Comparison of ENCODE assay signal across 8 mouse cellular contexts in genomic region chr15:103014166-103015008, GRCm38 (mm10). TPM values are rescaled to one million over a fixed set of nuclear protein-coding genes. Genes with fewer than 3 reads are reported as not detected.
DNase-seq lines count a peak whose midpoint lies in the region; ATAC-seq lines count a peak whose summit lies in the region.

No protein-coding gene starts in this region.

- no peaks in the 10 kb centered on the region for H3K36me3 ChIP-seq in forebrain, embryonic 13.5 days (ENCODE audit: poor library complexity, severe bottlenecking)
- no peaks in the 10 kb centered on the region for H3K36me3 ChIP-seq in forebrain, embryonic 16.5 days (ENCODE audit: control insufficient read depth, insufficient read depth)
- no peaks in the 10 kb centered on the region for H3K36me3 ChIP-seq in hindbrain, embryonic 13.5 days
- H3K36me3 ChIP-seq in liver, embryonic 12.5 days = no peaks in the 10 kb centered on the region

- H3K27me3 ChIP-seq in forebrain, embryonic 13.5 days = peaks cover 99% of the 10 kb centered on the region
- peaks cover 94% of the 10 kb centered on the region for H3K27me3 ChIP-seq in forebrain, embryonic 16.5 days (replicated peaks; ENCODE audit: control insufficient read depth, insufficient read depth, low read length)
- H3K27me3 ChIP-seq in hindbrain, embryonic 13.5 days = peaks cover 96% of the 10 kb centered on the region
- H3K27me3 ChIP-seq in liver, embryonic 12.5 days (replicated peaks) = peaks cover 99% of the 10 kb centered on the region

- no peak overlapping the region for H3K4me2 ChIP-seq in forebrain, embryonic 13.5 days
- H3K4me2 ChIP-seq in forebrain, embryonic 16.5 days (ENCODE audit: low read length) = no peak overlapping the region; the same call in 1 of the 2 replicates
- H3K4me2 ChIP-seq in hindbrain, embryonic 13.5 days = peak overlapping the region; percentile 58
- H3K4me2 ChIP-seq in liver, embryonic 12.5 days = peak overlapping the region; percentile 17

- no peak overlapping the region for H3K27ac ChIP-seq in forebrain, embryonic 13.5 days
- no peak overlapping the region for H3K27ac ChIP-seq in forebrain, embryonic 16.5 days (ENCODE audit: low read length)
- H3K27ac ChIP-seq in hindbrain, embryonic 13.5 days = peak overlapping the region; percentile 96
- H3K27ac ChIP-seq in liver, embryonic 12.5 days = no peak overlapping the region

- no peak for ATAC-seq in forebrain, embryonic 13.5 days
- no peak for ATAC-seq in forebrain, embryonic 16.5 days
- peak; percentile 54 for ATAC-seq in hindbrain, embryonic 13.5 days (ENCODE audit: low FRiP score)
- no peak for ATAC-seq in liver, embryonic 12.5 days

- H3K9ac ChIP-seq in forebrain, embryonic 13.5 days = no peak overlapping the region
- H3K9ac ChIP-seq in forebrain, embryonic 16.5 days (replicated peaks; ENCODE audit: low read depth, low read length) = no peak overlapping the region
- peak overlapping the region; percentile 85 for H3K9ac ChIP-seq in hindbrain, embryonic 13.5 days
- no peak overlapping the region; the same call in 1 of the 2 replicates for H3K9ac ChIP-seq in liver, embryonic 12.5 days

- H3K4me3 ChIP-seq in forebrain, embryonic 13.5 days = peak overlapping the region; percentile 0; the same call in 1 of the 2 replicates
- H3K4me3 ChIP-seq in forebrain, embryonic 16.5 days (replicated peaks; ENCODE audit: low read length) = no peak overlapping the region
- H3K4me3 ChIP-seq in hindbrain, embryonic 13.5 days = peak overlapping the region; percentile 51
- peak overlapping the region; percentile 27 for H3K4me3 ChIP-seq in liver, embryonic 12.5 days

- peaks cover 6% of the 10 kb centered on the region; the same call in 1 of the 2 replicates for H3K4me1 ChIP-seq in forebrain, embryonic 13.5 days
- peaks cover 6% of the 10 kb centered on the region for H3K4me1 ChIP-seq in forebrain, embryonic 16.5 days (replicated peaks; ENCODE audit: control insufficient read depth, insufficient read depth, low read length)
- H3K4me1 ChIP-seq in hindbrain, embryonic 13.5 days (replicated peaks) = peaks cover 41% of the 10 kb centered on the region
- 0 out of 2 replicates have a peak, but pooled peaks cover 4% of the 10 kb centered on the region for H3K4me1 ChIP-seq in liver, embryonic 12.5 days

- peak; percentile 80 to 83 for DNase-seq in adrenal gland, postnatal 36 days
- DNase-seq in yolk sac, embryonic 10.5 days (ENCODE audit: low spot score) = peak; percentile 70
- DNase-seq in thymus, postnatal 10 days (ENCODE audit: low spot score in 2 of 2) = no peak
- DNase-seq in cerebellum, adult 18-20 months = no peak

- under 1% methylated on average over 53 of the region's 57 CpGs for WGBS in forebrain, embryonic 13.5 days
- WGBS in forebrain, embryonic 16.5 days = under 1% methylated on average over 51 of the region's 57 CpGs
- WGBS in hindbrain, embryonic 13.5 days = under 1% methylated on average over 51 of the region's 57 CpGs
- 2% methylated on average over 49 of the region's 57 CpGs for WGBS in liver, embryonic 12.5 days (ENCODE audit: insufficient replicate concordance)

- H3K9me3 ChIP-seq in forebrain, embryonic 13.5 days (replicated peaks) = no peaks in the 10 kb centered on the region; the same call in 1 of the 2 replicates
- no peaks in the 10 kb centered on the region for H3K9me3 ChIP-seq in forebrain, embryonic 16.5 days (ENCODE audit: control insufficient read depth, low read length)
- H3K9me3 ChIP-seq in hindbrain, embryonic 13.5 days = no peaks in the 10 kb centered on the region
- H3K9me3 ChIP-seq in liver, embryonic 12.5 days (replicated peaks) = no peaks in the 10 kb centered on the region

RNA-seq across cellular contexts. Expression of gene Hoxc4, which starts 4.3 kb away (rescaled TPM):
- polyA plus RNA-seq in forebrain, embryonic 13.5 days (2015; fragmentation: Nextera tagmentation; extraction: Ambion mirVana) = not detected in 2 replicates
- polyA plus RNA-seq in forebrain, embryonic 16.5 days (2015; fragmentation: Nextera tagmentation; extraction: Ambion mirVana) = not detected in 2 replicates
- 1 to 10 TPM; 5.9 to 6.6 TPM for total RNA-seq in adrenal gland, postnatal 36 days (2021)
- polyA plus RNA-seq in hindbrain, embryonic 13.5 days (2015; fragmentation: Nextera tagmentation; extraction: Ambion mirVana) = 76.2 and 86.9 TPM in 2 replicates
- polyA plus RNA-seq in liver, embryonic 12.5 days (2016; fragmentation: Nextera tagmentation; extraction: Ambion mirVana) = 1.3 and 1.9 TPM in 2 replicates

RNA-seq across cellular contexts. Expression of gene Hoxc6, which starts 16.3 kb away (rescaled TPM):
- polyA plus RNA-seq in forebrain, embryonic 13.5 days (2015; fragmentation: Nextera tagmentation; extraction: Ambion mirVana) = not detected in 2 replicates
- polyA plus RNA-seq in forebrain, embryonic 16.5 days (2015; fragmentation: Nextera tagmentation; extraction: Ambion mirVana) = not detected in 2 replicates
- total RNA-seq in adrenal gland, postnatal 36 days (2021) = 10 to 100 TPM; 43.2 to 46.3 TPM
- 5.3 and 9.1 TPM in 2 replicates for polyA plus RNA-seq in hindbrain, embryonic 13.5 days (2015; fragmentation: Nextera tagmentation; extraction: Ambion mirVana)
- 0.17 and 0.19 TPM in 2 replicates for polyA plus RNA-seq in liver, embryonic 12.5 days (2016; fragmentation: Nextera tagmentation; extraction: Ambion mirVana)

RNA-seq across cellular contexts. Expression of gene Hoxc8, which starts 24.0 kb away (rescaled TPM):
- not detected in 2 replicates for polyA plus RNA-seq in forebrain, embryonic 13.5 days (2015; fragmentation: Nextera tagmentation; extraction: Ambion mirVana)
- polyA plus RNA-seq in forebrain, embryonic 16.5 days (2015; fragmentation: Nextera tagmentation; extraction: Ambion mirVana) = not detected in 2 replicates
- total RNA-seq in adrenal gland, postnatal 36 days (2021) = 10 to 100 TPM; 25.4 to 29.5 TPM
- polyA plus RNA-seq in hindbrain, embryonic 13.5 days (2015; fragmentation: Nextera tagmentation; extraction: Ambion mirVana) = 0.50 and 1.5 TPM in 2 replicates
- polyA plus RNA-seq in liver, embryonic 12.5 days (2016; fragmentation: Nextera tagmentation; extraction: Ambion mirVana) = 0.08 and 0.22 TPM in 2 replicates

RNA-seq across cellular contexts. Expression of gene Hoxc9, which starts 38.1 kb away (rescaled TPM):
- polyA plus RNA-seq in forebrain, embryonic 13.5 days (2015; fragmentation: Nextera tagmentation; extraction: Ambion mirVana) = not detected in 2 replicates
- polyA plus RNA-seq in forebrain, embryonic 16.5 days (2015; fragmentation: Nextera tagmentation; extraction: Ambion mirVana) = not detected in 2 replicates
- total RNA-seq in adrenal gland, postnatal 36 days (2021) = under 1 TPM; 0.72 to 0.96 TPM
- polyA plus RNA-seq in hindbrain, embryonic 13.5 days (2015; fragmentation: Nextera tagmentation; extraction: Ambion mirVana) = 0.13 TPM in 1 of 2 replicates, not detected in the other
- polyA plus RNA-seq in liver, embryonic 12.5 days (2016; fragmentation: Nextera tagmentation; extraction: Ambion mirVana) = 0.07 TPM in 1 of 2 replicates, not detected in the other

RNA-seq across cellular contexts. Expression of gene Hoxc5, which starts 47.1 kb away (rescaled TPM):
- not detected in 2 replicates for polyA plus RNA-seq in forebrain, embryonic 13.5 days (2015; fragmentation: Nextera tagmentation; extraction: Ambion mirVana)
- not detected in 2 replicates for polyA plus RNA-seq in forebrain, embryonic 16.5 days (2015; fragmentation: Nextera tagmentation; extraction: Ambion mirVana)
- 1 to 10 TPM; 5.7 to 6.2 TPM for total RNA-seq in adrenal gland, postnatal 36 days (2021)
- 32.3 and 39.2 TPM in 2 replicates for polyA plus RNA-seq in hindbrain, embryonic 13.5 days (2015; fragmentation: Nextera tagmentation; extraction: Ambion mirVana)
- 0.92 and 1.2 TPM in 2 replicates for polyA plus RNA-seq in liver, embryonic 12.5 days (2016; fragmentation: Nextera tagmentation; extraction: Ambion mirVana)

Comparison
In these comparisons a context has a peak if more than half of its experiments do, and no peak if none do; other contexts are left out.
1. H3K4me2 ChIP-seq: peak in hindbrain, embryonic 13.5 days (single experiment) and liver, embryonic 12.5 days (single experiment); none in forebrain, embryonic 13.5 days (single experiment) and forebrain, embryonic 16.5 days (single experiment).
2. DNase-seq: peak in adrenal gland, postnatal 36 days (2 of 2) and yolk sac, embryonic 10.5 days (single experiment); none in thymus, postnatal 10 days (0 of 2) and cerebellum, adult 18-20 months (0 of 2).
3. RNA of gene Hoxc4, which starts 4.3 kb away (polyA plus RNA-seq): 76.2 to 86.9 TPM in hindbrain, embryonic 13.5 days; 1.3 to 1.9 TPM in liver, embryonic 12.5 days, not detected in forebrain, embryonic 13.5 days and not detected in forebrain, embryonic 16.5 days; every median in the first group is over 10 times any median in the second.